Mouse (Mus musculus): ENCODE data around the gene Lhfpl2.

Lhfpl2 gene

DNA sequence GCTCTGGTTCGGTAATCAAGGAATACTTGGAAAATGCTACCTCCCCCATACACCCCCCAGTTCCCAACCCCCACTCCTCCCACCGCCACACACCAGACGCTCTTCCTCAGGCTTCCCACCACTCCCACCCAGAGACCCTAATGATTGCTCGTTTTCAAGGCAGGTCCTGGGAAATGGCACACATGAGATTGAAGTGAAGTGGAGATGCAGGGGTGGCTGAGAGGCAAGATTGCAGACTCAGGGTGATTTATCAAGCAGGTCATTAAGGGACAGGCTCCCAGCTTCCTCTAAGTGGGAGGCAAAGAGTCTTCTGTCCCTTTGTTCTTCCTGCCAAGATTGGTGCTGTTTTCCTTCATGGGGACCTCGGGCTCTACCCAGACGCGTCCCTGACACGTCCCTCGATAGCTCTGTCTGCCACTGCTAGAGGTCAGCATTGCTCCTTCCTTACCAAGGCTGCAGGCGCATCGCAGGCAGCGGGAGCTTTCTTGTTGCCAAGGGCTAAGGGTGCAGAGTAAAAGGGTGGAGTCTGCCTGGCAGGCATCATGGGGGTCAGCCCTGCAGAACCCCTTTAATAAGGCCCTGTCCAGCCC, 85.6 kb downstream of the Lhfpl2 start:
- peak; percentile 24 for DNase-seq

DNA sequence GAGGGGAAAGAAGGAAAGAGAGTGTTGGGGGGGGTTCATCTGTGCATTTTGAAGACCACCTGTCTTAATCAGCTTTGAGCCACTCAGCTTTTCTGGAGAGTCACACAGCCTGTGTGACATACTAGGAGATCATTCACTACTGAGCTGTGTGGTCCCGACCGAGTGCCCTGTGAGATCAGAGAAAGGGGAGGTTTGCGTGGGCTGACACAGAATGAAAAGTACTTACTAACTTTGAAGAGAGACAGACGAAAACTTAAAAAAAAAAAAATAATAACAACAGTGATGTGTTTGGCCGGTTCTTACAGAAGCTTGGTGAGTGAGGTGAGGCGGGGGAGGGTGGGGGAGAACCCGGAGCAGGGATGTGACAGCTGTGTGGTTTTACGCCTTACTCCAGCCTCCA, 86.9 kb downstream of the Lhfpl2 start:
- DNase-seq = no peak

DNA sequence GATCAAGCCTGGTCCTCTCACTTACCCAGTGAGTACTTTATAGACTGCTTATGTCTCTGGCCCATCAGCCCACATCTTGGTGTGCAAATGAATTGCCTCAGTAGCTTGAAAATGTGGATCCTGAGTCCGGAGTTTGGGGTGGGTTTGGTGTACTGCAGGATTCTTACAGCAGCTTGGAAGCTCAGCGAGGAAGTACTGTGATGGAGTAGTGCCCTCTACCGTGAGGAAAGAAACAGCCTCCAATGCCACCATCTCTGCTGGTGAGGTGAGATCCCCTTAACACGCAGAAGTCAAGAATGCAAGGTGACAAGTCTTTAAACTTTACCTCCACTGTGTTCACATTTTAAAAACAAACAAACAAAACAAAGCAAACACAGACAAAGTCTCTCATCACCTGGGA, 89.7 kb downstream of the Lhfpl2 start:
- peak; percentile 23 for DNase-seq

DNA sequence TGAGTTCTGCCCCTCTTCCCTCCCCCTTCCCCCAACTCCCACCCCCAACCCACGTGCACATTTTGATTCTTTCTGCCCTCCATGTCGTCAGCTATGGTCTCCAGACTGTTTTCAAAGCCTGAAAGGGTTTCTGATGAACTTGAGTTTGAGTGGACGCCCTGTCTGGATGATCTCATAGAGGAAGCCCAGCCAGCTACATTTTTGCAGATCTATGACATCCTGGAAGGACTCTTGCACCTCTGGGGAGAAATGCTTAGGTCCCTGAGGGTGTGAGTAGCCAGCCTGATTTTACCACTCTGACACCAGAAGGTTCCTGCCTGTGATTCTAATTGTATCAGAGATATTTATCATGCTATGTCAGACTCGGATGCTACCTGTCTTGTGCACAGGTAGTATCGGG, 91.4 kb downstream of the Lhfpl2 start:
- DNase-seq = no peak

DNA sequence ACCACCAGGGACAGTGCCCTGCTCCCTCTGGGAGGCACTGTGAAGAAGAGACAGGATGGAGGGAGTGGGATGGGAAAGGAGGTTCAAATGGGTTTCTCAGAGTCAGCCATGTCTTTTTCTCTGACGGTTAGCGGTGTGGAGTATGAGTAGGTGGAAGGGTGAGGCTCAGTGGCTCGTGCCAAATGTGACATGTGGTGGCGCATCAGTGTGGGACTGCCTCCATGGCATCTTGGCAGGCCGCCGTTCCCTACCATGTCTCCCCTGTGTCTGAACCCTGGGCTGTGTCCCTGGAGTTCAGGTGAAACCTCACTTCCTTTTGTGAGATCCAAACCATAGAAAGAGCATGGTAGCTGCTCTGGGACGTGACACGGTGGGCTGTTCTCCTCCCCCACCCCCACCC, 92.2 kb downstream of the Lhfpl2 start:
- DNase-seq = no peak

DNA sequence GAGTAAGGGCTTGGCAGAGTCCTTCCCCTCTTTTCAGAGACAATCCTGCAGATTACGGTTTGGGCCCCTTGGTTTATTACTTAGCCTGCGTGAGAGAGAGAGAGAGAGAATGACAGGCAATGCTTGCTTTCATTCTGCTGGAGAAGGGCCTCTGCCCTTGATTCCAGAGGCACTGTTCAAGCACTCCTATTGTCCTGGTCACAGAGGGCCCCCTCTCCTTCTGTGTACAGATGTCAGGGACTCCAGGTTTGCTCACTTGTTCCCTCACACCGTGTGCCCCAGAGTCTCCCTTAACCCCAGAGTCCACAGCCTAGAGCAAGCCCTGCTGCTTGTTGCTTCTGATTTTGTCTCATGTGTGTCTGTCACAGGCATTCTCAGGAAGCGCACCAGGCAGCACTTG, 93.7 kb downstream of the Lhfpl2 start:
- DNase-seq = no peak

DNA sequence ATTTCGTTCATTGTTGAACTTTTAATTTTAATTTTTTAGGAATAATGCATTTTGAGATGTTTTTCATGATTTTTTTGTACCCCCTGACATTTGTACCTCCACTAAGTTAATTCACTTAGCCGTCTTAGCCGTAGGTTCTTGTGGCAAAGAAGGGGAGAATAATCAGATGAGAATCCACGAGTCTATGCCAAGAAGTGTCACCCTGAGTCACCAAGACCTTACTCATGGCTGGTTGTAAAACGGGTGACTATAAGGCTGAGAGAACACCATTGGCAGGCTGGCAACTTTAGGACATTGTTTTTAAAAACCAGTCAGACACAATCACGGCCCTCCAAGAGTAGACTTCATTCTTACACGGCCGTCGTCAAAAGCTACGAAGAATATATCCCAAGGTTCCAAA, 95.2 kb downstream of the Lhfpl2 start:
- no peak for DNase-seq

DNA sequence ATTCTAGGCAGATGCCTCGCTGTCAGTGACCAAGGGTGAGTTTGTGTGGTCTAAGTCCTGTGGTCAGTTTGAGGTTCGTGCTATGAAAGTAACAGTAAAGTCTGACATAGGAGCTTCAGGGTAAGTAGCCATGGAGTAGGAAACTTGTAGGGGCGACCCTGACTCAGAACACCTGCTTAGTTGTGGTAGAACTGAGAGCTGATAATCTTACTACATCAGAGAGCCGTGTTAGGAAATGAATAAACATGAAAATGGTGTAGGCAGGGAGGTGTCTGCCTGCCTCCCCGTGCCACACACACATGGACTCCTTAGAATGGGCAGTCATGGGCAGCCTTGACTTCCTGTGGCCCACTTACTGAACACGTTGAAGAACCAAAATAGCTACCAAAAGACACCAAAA, 96.1 kb downstream of the Lhfpl2 start:
- DNase-seq = no peak

DNA sequence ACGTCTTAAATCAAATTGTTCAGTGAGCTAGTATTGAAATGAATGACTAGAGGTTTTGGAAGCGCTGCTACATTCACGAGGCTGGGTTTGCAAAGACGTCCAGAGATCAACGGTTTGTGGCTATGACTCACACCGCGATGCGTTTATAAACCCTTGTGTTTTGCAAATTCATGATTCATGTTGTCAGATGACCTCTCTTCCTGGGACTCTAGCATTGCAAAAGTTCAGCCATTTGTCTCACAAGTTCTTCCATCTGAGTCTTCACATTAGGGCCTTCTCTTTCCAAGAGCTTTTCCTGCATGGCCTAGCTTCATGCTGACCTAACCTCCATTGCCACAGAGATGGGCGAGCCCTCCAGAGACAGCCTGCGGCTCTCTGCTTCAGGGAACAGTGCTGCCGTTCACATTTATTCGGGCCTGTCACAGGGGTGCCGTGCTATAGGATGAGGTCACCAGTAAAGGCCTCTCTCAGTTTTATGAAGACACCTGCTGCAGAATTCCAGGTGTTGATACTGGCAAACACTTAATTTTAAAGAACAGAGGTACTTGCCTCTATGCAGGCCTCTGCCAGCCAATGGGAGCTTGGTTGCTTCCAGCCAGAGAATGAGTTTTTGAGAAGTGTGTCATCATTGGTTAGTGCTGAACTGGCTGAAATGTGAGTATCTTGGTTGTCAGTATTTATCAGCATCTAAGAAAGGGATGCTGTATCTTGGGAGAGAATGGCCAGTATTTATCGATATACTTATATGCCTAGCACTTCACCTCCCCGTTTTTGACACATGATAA, 97.1 kb downstream of the Lhfpl2 start:
- DNase-seq = no peak

DNA sequence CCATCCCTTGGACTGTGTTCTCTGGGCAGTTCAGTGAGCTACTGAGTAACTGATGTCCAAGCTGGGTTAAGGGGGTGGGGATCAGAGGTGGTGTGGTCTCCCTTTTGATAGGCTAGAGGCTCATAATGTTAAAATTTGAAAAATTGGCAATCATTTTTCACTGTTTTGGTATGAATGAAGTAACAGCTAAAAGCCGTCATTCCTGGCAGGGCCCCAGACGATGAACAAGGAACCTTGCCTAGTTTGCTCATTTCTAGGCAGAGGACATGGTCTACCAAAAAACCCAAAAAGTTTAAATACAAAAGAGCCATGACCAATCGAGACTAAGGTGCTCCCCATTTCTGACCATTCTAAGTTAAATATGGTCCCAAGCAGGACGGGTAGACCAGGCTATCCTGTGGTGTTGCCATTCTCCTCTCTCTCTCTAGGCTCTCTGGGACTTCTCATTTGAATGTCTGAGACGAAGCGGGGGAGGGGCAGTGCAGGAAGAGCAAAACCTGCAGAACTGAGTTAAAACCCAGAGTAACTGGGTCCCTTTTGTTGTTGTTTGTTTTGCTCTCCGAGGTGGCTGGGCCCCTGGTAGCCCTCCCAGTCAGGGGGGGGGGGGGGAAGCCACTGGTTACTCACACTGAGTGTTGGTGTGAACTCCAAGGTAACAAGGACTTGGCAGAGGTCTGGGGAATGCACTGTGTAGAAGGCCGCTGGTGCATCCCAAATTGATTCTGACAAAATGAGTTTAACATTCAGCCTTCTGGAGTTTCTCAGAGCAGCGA, 98.2 kb downstream of the Lhfpl2 start:
- DNase-seq = peak; percentile 42

DNA sequence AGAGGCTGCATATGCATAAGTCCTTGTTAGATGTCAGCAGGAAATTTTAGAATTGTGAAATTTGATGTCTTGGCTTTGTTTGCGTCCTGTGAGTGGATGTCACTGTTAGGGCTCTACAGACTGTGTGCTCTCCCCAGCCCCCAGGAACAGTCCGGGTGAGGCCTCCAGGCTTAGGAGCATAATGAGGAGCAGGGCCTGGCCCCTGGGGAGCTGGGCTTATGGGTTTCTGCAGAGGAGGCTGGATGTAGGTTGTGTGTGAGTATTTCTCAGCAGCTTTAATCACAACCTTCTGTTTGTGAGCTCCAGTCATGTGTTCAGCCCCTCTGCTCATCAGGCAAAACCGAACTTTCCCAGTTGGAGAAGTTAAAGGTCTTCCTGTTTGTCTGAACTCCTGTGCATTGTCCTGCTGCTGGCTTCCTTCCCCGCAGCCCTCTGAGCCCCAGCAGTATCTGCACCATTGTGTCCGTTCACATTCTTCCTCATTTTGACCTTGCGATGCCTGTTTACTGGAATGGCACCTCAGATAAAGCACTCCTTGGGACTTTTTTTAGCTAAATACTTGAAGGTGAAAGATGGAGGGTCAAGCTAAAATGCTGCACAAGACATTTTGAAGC, 101.4 kb downstream of the Lhfpl2 start:
- DNase-seq = no peak

DNA sequence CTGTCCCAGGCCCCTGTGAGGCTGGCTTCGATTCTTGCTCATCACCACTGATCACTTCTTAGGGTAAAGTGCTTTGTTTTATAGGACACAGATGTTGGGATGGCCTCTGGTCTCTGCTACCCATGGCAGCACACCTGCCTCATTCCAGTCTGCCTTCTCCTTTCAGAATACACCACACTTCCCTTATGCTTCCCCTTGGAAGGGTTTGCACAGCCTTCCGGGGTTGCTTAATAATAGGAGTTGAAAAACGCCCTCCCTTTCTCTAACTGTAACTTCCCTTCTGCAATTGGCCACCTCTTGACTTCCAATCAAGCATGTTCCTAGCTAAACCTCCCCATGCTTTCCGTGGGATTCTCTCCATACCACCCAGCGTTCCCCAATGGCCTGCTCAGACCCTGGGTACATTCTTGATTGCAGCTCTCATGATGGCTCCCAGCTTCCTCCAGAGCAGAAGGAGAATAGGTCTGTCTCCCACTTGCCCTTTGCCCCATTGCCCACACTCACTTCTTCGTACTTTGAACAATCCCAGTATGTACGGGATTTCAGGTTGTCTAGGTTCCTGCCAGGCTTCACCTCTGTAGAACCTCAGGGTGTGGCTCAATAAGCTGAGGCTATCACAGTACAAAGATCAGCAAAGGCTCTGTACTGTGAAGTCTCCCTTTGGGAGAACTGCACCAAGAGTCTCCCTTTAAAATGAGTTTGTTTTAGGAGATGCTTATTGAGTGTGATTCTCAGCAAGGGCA, 102.1 kb downstream of the Lhfpl2 start:
- no peak for DNase-seq

DNA sequence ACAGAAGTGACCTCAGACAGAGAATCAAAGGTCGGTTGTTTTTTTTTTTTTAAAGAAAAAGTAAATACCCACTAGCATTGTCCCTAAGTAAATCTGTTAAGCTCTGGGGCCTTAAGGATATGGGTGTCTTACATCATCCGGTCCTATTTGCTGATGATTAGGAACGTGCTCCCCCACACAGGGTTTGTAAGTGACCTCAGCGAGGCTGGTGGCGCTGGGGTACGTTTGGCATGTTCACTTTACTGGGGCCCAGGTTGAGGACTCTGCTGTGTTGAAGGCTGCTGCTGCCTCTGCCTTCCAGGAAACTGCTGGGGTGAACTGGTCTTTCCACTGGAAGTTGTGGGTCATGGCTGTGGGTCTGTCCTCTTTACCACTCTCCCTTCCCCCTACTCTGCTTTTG, 106.9 kb downstream of the Lhfpl2 start:
- no peak for DNase-seq

DNA sequence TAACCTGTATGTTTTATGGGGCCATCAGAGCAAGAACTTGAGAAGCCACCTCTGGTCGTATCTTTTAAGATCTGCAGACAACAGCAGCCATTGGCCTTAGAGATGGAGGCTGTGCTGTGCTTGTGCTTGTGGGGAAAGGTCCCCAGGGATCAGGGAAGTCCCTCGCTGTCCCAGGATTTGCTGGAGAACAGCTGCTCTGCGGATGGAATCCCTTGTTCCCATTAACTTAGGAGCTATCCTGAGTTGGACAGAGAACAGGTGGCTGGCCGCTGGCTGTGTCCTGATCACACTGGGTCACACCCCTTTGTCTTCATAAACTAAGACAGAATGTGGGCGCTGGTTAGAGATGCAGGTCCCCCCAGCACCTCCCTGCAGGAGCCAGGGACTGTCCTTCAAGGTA, 110.7 kb downstream of the Lhfpl2 start:
- DNase-seq = no peak

DNA sequence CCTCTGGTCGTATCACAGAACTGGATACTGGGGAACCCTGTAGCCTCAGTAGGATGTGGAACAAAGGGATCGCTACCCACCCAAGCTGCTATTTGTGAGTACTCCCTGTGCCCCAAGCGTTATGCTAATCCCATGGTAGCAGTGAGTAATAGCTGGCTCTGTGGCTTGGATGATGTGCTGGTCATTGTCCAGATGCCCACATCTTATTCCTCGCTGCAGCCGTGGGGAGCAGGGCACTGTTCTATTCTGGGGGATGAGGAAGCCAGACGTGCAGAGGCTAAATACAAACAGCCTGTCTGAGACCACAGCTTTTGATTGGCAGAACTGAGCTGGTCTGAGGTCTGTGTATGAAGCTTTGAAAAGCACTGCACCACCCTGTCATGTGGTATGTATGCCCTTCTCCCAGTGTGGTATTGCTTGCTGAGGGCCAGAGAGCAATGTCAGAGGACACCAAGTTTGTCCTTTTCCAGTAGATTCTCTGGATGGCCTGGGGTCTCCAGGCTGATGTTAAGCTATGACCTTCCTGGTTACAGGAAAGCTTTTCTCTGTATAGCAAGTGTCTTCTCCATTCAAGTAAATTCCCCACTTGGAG, 111.8 kb downstream of the Lhfpl2 start:
- no peak for DNase-seq

DNA sequence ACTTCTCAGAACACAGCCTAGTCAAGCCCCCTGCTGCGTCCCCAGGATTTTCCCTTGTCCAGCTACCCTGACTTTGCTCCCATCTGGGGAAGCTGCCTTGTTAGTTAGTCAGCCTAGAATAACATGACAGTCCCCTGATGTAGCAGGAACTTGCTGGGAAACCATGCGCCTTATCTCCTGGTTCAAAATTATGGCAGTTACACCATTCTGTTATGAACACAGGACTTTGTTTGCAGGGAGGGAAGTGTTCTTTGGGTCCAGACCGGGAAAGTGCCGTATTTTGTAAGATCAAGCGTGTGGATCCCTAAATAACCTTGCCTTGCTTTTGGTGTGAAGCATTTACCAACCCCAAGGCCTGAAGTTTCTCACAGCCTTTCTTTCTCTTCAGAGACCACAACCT, 114.0 kb downstream of the Lhfpl2 start:
- DNase-seq = no peak

DNA sequence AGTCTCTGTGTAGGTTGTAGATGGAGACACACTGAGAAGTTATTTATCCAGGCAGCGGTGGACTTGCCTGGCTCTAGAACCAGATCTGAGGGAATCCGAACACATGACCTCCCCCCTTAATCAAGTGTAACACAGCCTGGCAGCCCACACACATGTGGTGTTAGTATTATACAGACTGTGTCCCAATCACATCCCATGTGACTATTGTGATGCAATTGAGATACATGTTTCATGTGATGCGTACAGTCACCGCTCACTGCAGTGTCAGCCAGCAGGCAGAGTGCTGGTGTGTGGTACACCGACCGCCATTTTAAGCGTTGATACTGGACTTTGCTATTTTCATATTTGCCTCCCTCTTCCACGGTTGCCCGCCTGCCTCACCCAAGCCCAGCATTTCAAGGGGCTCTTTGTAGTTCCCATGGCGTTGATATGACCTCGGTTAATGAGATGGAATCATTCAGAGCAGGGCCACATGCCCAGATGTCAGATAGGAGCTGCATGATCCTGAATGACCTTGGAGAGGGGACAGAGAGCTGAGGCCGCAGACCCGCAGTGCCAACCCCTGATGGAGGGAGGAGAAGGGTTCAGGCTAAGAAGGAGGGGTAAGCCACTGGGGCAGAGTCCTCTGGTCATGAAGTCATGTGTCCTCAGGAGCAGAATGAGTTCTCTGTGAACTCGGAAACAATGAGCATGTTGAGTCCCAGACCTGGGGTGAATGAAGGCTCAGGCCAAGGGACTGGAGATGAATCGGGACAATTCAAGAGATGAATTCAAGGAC, 115.1 kb downstream of the Lhfpl2 start:
- DNase-seq = no peak

DNA sequence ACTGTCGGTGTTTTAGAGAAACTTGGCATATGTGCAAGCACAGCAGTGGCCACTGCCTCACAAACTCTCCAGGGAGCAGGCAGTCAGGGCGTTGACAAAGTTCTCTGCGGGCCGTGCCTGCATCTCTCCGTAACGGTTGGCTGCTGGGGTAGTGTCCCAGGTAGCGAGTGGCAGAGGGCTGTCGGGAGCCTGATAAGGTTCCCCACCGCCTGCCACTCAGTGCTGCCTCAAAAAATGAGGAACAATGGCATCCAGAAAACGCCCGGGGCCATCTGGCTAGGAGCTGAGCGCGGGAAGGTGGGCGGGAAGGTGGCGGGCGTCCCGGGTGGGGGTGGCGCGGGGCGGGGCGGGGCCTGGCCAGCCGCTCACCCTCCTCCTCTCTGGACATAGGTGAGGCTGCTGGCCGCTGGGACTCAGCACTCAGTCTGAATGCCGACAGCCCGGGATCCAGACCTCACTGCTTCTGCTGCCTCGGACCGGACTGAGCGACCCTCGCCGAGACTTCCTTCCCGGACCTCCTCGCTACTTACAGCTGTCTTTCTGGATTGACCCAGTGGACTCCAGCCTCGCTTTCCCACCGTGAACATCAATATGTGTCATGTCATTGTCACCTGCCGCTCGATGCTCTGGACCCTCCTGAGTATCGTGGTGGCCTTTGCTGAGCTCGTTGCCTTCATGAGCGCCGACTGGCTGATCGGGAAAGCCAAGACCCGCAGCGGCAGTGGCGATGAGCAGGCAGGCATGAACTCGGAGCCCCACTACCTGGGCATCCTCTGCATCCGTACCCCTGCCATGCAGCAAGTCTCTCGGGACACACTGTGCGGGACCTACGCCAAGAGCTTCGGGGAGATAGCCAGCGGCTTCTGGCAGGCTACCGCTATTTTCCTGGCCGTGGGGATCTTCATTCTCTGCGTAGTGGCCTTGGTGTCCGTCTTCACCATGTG, 116.3 kb downstream of the Lhfpl2 start:
- DNase-seq = peak; percentile 31

DNA sequence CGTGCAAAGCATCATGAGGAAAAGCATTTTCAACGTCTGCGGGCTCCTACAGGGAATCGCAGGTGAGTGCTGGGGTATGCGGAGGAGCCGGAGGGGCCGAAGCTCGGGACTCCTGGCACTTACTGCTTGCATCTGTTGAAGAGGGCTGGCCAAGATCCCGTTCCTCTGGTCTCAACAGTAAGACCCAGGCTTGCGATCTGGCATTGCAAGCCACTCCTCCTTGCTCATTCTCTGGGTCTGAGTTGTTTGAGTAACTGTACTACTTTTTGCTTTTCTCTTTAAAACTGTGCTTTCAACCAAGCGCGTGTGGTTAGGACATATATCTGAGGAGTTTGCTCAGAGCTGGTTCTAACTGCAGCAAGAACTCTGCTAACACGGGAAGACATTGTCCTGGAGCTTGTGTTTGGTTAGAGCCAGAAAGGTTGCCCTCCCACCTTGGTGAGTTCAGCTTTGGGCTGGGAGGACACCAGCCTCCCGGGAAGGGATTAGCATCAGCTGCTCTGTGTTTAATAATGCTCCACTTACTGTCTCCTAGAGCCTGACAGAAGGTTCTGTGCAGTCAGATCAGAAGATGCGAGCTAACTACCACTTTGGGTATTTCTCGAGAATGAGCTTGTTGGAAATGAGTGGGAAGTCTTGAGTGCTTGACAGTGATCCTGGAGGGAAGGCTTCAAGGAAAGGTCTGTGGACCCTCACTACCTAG, 117.1 kb downstream of the Lhfpl2 start:
- DNase-seq = no peak
